Mouse (Mus musculus) lung, adult 2 months (tissue): ENCODE results near the gene Lsmem1. TPM values are rescaled to one million over a fixed set of nuclear protein-coding genes. Genes with fewer than 3 reads are reported as not detected.

Source experiments
- DNase-seq: peaks from one replicate; pipeline ENCODE4 v3.0.0; 2022
- H3K4me1 ChIP-seq: fragments of 200-500 bp; 2 replicates; pipeline ENCODE4 v1.6.1; 2011; ENCODE audit warnings: low read length; ENCODE audit not compliant: control insufficient read depth, insufficient read depth
- H3K4me3 ChIP-seq: fragments of 200-500 bp; replicated peaks from 2 replicates; pipeline ENCODE3; 2011; ENCODE audit warnings: low read depth, mild to moderate bottlenecking, control low read depth, low read length; ENCODE audit errors: extremely low read depth
- CTCF ChIP-seq: fragments of 200-500 bp; IDR thresholded peaks from 2 replicates; pipeline ENCODE4 v1.5.1; 2011; ENCODE audit warnings: mild to moderate bottlenecking, low read length, control low read depth; ENCODE audit not compliant: insufficient read depth
- POLR2A ChIP-seq: fragments of 200-500 bp; IDR thresholded peaks from 2 replicates; pipeline ENCODE4 v1.6.1; 2011; ENCODE audit warnings: low read depth, mild to moderate bottlenecking, control low read depth, low read length, borderline replicate concordance; ENCODE audit errors: extremely low read depth
- WGBS: fragments of 180-500 bp; shearing (Covaris S2); methylation state at CpG from one replicate; pipeline ENCODE4 v1.1.7; 2018; 5-methylcytosine and 5-hydroxymethylcytosine counted together
- polyA plus RNA-seq: library from polyadenylated mRNA; depleted of rRNA; stranded (reverse); fragments of >200 nt; gene quantifications from 2 replicates; pipeline ENCODE4 v1.2.3, GENCODE M21; 2012

Gene Lsmem1
- polyA plus RNA-seq, 1 experiment, result 0.53 TPM

DNA sequence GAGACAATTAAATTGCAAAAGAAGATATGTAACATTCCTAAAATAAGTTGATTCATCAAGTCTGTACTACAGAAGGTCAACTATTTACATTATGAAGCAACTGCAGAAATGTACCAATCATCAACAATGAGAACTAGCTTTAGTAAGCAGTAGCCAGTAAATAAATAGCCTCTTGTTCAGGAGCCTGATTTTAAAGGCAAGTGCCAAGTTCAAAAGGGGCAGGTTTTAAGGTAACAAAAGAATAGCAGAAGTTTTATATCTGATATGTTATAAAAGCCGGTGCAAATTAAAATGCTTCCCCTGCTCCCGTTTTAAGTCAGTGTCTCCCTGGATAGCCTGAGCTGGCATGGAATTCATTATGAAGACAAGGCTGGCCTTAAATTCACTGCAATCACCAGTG is 18.5 kb upstream of the Lsmem1 start:
- Histone ChIP-seq H3K4me3 (no peak overlapping the region), H3K4me1 (peaks cover 10% of the 10 kb centered on the region)
- TF ChIP-seq POLR2A (no peak), CTCF (no peak)
- 68% methylated on average over 2 of the region's 2 CpGs for WGBS
- no peak for DNase-seq

DNA sequence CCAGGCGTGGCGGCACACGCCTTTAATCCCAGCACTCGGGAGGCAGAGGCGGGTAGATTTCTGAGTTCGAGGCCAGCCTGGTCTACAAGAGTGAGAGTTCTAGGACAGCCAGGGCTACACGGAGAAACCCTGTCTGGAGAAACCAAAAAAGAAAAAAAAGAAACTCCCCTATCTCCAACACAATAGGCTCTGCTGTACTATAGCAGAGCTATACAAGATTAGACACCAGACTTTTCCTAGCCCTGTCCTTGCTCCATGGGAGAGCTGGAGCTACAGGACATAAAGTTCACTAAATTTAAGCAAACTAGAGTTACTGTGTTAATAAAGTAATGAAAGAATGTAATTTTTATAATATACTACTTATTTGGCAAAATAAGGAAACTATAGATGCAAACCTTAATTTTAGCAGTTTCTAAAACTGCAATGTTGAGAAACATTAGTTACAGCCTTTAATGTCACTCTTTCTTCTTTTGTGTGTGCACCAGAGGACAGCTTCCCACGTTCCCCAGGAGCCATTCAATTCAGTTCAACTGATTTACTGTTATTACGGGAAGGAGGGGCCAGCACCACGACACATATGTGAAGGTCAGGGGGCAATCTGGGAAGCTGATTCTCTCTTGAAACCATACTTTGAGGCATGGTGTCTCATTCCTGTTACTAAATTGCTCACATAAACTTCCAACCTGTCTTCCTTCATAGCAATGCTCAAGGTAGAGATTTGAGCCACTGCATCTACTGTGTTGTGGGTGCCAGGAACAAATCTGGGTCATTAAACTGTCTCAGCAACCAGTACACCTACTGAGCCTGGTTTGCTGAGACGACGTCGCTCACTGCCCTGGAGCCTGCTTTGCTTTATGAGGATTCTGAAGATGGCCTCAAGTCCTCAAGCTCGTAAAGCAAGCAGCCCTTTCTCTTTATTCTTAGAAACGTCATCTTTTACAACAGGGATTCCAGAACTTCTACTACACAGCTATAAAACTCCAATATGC is 15.9 kb upstream of the Lsmem1 start:
- peaks cover 3% of the 10 kb centered on the region for H3K4me1 ChIP-seq
- DNase-seq, result no peak
- no peak overlapping the region for H3K4me3 ChIP-seq
- no peak for TF ChIP-seq CTCF
- no peak for TF ChIP-seq POLR2A
- WGBS, result 91% methylated on average over 15 of the region's 15 CpGs

GRCm38 (mm10) chr12:40209049-40209448 is 9.8 kb upstream of the Lsmem1 start:
- WGBS, result 89% methylated on average over 3 of the region's 3 CpGs
- TF ChIP-seq CTCF (no peak), POLR2A (no peak)
- Histone ChIP-seq H3K4me3 (no peak overlapping the region), H3K4me1 (no peaks in the 10 kb centered on the region; the same call in 1 of the 2 replicates)
- DNase-seq, result no peak

- TF ChIP-seq CTCF, result no peak
- no peak for TF ChIP-seq POLR2A
- Histone ChIP-seq H3K4me3 (no peak overlapping the region), H3K4me1 (no peaks in the 10 kb centered on the region; the same call in 1 of the 2 replicates)
- 90% methylated on average over 4 of the region's 4 CpGs for WGBS
- DNase-seq, result no peak
Observed at GRCm38 (mm10) chr12:40207909-40208308, 8.6 kb upstream of the Lsmem1 start.

GRCm38 (mm10) chr12:40202161-40203035 is 3.1 kb upstream of the Lsmem1 start:
- no peaks in the 10 kb centered on the region; the same call in 1 of the 2 replicates for H3K4me1 ChIP-seq
- no peak overlapping the region for H3K4me3 ChIP-seq
- DNase-seq, result no peak
- TF ChIP-seq POLR2A (no peak), CTCF (no peak)
- WGBS, result 76% methylated on average over 7 of the region's 7 CpGs

DNA sequence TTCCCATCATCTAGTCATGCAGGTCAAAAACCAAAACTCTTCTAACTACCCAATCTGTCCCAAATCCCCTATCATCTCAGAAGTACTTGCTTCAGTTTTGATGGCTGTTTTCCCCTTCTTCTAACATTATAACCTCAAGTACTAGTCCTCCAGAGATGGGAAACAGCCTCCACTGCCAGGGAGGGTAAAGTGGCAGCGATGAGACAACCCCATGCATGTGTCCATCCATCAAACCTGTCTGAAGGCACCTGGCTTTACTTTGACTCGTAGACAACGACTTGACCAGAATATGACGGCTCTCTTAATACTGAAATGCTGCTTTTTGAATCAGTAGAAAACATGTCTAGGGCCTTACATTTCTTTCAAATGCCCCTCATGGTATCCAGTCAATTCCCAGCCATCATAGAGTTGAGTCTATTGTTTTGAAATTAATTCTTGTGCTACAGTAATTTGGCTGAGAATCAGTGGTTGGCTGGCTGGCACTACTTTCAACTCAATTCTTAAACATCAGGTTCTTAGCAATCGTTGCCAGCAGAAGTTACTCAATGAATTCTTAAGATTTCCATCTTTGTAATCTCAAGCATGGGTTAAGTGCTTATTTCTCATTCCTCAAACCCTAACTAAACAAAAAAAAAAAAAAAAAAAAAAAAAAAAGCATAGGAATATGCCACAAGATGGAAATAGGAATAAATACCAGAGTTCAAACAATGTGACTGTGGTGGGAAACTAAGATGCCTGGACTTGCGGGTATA is 1.4 kb upstream of the Lsmem1 start:
- Histone ChIP-seq H3K4me3 (no peak overlapping the region), H3K4me1 (no peaks in the 10 kb centered on the region; the same call in 1 of the 2 replicates)
- WGBS, result 60% methylated on average over 6 of the region's 6 CpGs
- DNase-seq, result no peak
- no peak for TF ChIP-seq CTCF
- no peak for TF ChIP-seq POLR2A

DNA sequence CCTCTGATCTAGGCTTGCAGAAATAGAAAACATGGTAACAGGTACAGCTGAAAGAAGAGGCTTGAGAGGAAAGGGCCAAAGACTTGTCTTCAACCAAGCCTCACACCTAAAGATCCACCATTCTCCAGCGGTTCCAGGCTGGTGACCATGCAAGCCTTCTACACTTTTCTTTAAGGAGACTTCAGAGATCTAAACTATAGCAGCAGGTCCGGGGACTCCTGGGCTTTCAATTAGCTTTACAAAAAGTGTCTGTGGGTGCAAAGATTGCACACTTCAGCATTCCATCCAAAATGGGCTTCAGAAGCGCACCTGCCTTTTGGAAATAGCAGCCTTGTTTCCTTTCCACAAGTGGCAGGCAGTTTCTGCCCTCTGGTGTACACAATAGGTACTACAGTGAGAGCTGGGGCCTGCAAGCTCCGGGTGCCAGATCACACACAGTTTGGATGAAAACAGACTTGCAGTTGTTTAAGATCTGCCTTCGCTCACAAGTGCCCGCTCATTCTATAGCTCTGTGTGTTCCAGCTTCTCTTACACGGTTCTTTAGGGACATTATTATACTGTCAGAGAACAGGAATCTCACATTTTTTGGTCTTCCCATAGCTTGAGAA is 609 bp upstream of the Lsmem1 start:
- TF ChIP-seq CTCF, result peak; percentile 74
- no peak for TF ChIP-seq POLR2A
- Histone ChIP-seq H3K4me1 (no peaks in the 10 kb centered on the region; the same call in 1 of the 2 replicates), H3K4me3 (no peak overlapping the region)
- 39% methylated on average over 7 of the region's 7 CpGs for WGBS
- peak; percentile 51 for DNase-seq

GRCm38 (mm10) chr12:40198427-40198826 is 863 bp downstream of the Lsmem1 start:
- TF ChIP-seq POLR2A (no peak), CTCF (no peak)
- WGBS, result 55% methylated on average over 9 of the region's 9 CpGs
- DNase-seq, result no peak
- no peak overlapping the region for H3K4me3 ChIP-seq
- H3K4me1 ChIP-seq, result no peaks in the 10 kb centered on the region; the same call in 1 of the 2 replicates

GRCm38 (mm10) chr12:40198019-40198418 is 1.3 kb downstream of the Lsmem1 start:
- DNase-seq, result no peak
- no peaks in the 10 kb centered on the region; the same call in 1 of the 2 replicates for H3K4me1 ChIP-seq
- H3K4me3 ChIP-seq, result no peak overlapping the region
- TF ChIP-seq CTCF (no peak), POLR2A (no peak)
- WGBS, result 66% methylated on average over 5 of the region's 5 CpGs

DNA sequence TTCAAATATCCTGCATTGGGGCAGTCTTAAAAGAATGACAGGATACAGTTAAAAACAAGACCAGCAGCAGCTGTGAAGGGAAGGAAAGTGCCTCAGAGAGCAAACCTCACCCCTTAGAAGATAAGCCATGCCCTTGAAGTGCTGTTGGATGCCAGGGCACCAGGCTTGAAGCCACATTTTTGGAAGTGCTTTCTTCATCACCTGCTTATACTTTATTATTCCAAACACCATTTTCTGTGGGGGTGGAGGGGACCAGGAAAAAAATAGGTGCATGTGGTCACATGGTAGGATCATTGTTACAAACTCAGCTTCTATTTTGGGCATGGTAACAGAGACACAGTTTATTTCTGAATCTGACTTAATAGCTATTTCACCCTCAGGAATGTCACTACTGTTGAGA is 1.8 kb downstream of the Lsmem1 start:
- Histone ChIP-seq H3K4me1 (no peaks in the 10 kb centered on the region; the same call in 1 of the 2 replicates), H3K4me3 (no peak overlapping the region)
- no peak for DNase-seq
- no peak for TF ChIP-seq CTCF
- no peak for TF ChIP-seq POLR2A
